Mouse (Mus musculus) heart, adult 2 months (tissue): ENCODE measurements at regions not wholly inside any gene's neighbourhood (a gene's known extent, or its start where the extent isn't known, plus 50 kb on each side); places are given as distances from the start of the nearest gene placed in this dataset.

Experiments
- DNase-seq, 2 experiments: peaks; one replicate each; pipeline ENCODE4 v3.0.0; 2021
- H3K27ac ChIP-seq: fragments of 200-600 bp; 2 replicates; pipeline ENCODE4 v1.8.1; 2022
- H3K27me3 ChIP-seq: fragments of 200-500 bp; 2 replicates; pipeline ENCODE4 v1.6.1; 2012; ENCODE audit warnings: mild to moderate bottlenecking, low read length, inconsistent platforms, mixed read lengths; ENCODE audit not compliant: control insufficient read depth, insufficient read depth
- H3K36me3 ChIP-seq: fragments of 200-500 bp; 2 replicates; pipeline ENCODE4 v1.6.1; 2012; ENCODE audit warnings: low read length, inconsistent platforms; ENCODE audit not compliant: control insufficient read depth, insufficient read depth
- H3K4me1 ChIP-seq: fragments of 200-500 bp; 2 replicates; pipeline ENCODE4 v1.6.1; 2011; ENCODE audit warnings: low read length; ENCODE audit not compliant: control insufficient read depth, insufficient read depth
- H3K4me3 ChIP-seq: fragments of 200-600 bp; 2 replicates; pipeline ENCODE4 v1.8.1; 2022
- H3K79me2 ChIP-seq: fragments of 200-500 bp; replicated peaks from 2 replicates; pipeline ENCODE4 v1.6.1; 2012; ENCODE audit warnings: mild to moderate bottlenecking, inconsistent platforms, low read length, moderate library complexity, mixed read lengths; ENCODE audit not compliant: control insufficient read depth, insufficient read depth
- H3K9ac ChIP-seq: fragments of 200-500 bp; 2 replicates; pipeline ENCODE4 v1.6.1; 2012; ENCODE audit warnings: low read depth, mild to moderate bottlenecking, control low read depth, inconsistent platforms, low read length, mixed read lengths
- CTCF ChIP-seq: fragments of 200-600 bp; IDR thresholded peaks from 2 replicates; pipeline ENCODE4 v1.8.1; 2022; ENCODE audit warnings: antibody characterized with exemption, mild to moderate bottlenecking, moderate library complexity
- EP300 ChIP-seq: fragments of 200-500 bp; IDR thresholded peaks from 2 replicates; pipeline ENCODE4 v1.6.1; 2011; ENCODE audit warnings: low read depth, low read length, control low read depth; ENCODE audit not compliant: insufficient read depth
- POLR2A ChIP-seq: fragments of 200-500 bp; IDR thresholded peaks from 2 replicates; pipeline ENCODE4 v1.6.1; 2011; ENCODE audit warnings: mild to moderate bottlenecking, low read depth, low read length, control low read depth; ENCODE audit not compliant: insufficient read depth
- WGBS: fragments of 180-500 bp; shearing (Covaris S2); methylation state at CpG from one replicate; pipeline ENCODE4 v1.1.7; 2018; 5-methylcytosine and 5-hydroxymethylcytosine counted together
- intact Hi-C: fragments of 180-260 bp; cut with DNase I; formaldehyde crosslinking; loops from one replicate; pipeline ENCODE4 v1.15.1; 2025

DNA sequence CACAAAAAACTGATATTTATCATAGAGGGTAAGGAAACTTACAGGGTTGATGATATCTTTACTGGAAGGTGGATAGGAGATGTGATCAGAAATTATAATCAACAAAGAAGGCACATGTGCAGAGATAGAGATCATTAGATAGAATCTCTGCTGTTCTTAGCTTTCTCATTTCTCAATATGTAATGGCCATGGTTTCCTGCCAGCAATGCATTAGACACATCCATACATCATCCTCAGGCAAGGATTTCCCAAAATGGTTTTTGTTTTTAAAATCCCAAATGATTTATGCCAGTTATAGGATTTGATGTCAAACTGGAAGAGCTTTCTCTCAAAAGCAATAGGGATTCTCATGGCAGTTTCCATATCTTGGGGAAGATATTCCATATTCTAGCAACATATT lies 52.0 kb upstream of the C030005K15Rik start:
- H3K4me1 ChIP-seq = no peaks in the 10 kb centered on the region
- no peaks in the 10 kb centered on the region for H3K79me2 ChIP-seq
- H3K27me3 ChIP-seq = no peaks in the 10 kb centered on the region
- H3K27ac ChIP-seq = no peak overlapping the region
- no peak for DNase-seq
- H3K4me3 ChIP-seq = no peak overlapping the region
- no peaks in the 10 kb centered on the region for H3K36me3 ChIP-seq
- no peak overlapping the region for H3K9ac ChIP-seq
- intact Hi-C loops = no loop called here
- TF ChIP-seq EP300 (no peak), POLR2A (no peak), CTCF (no peak)

- no peaks in the 10 kb centered on the region for H3K79me2 ChIP-seq
- H3K9ac ChIP-seq = no peak overlapping the region
- no peak overlapping the region for H3K27ac ChIP-seq
- intact Hi-C loops = no loop called here
- no peaks in the 10 kb centered on the region for H3K4me1 ChIP-seq
- DNase-seq = no peak
- 50% methylated on average over 4 of the region's 4 CpGs for WGBS
- H3K27me3 ChIP-seq = no peaks in the 10 kb centered on the region
- TF ChIP-seq POLR2A (no peak), CTCF (no peak), EP300 (no peak)
- H3K36me3 ChIP-seq = no peaks in the 10 kb centered on the region
- no peak overlapping the region for H3K4me3 ChIP-seq
Observed at GRCm38 (mm10) chr10:97779335-97779734, 52.8 kb upstream of the C030005K15Rik start.

- no peak for DNase-seq
- Histone ChIP-seq H3K36me3 (no peaks in the 10 kb centered on the region), H3K4me1 (no peaks in the 10 kb centered on the region; the same call in 1 of the 2 replicates), H3K79me2 (no peaks in the 10 kb centered on the region), H3K9ac (no peak overlapping the region), H3K27me3 (no peaks in the 10 kb centered on the region), H3K27ac (no peak overlapping the region), H3K4me3 (no peak overlapping the region)
- 81% methylated on average over 2 of the region's 2 CpGs for WGBS
- intact Hi-C loops = no loop called here
- no peak for TF ChIP-seq EP300
- no peak for TF ChIP-seq CTCF
- no peak for TF ChIP-seq POLR2A
Observed at GRCm38 (mm10) chr10:97793804-97794203, 67.2 kb upstream of the C030005K15Rik start.

DNA sequence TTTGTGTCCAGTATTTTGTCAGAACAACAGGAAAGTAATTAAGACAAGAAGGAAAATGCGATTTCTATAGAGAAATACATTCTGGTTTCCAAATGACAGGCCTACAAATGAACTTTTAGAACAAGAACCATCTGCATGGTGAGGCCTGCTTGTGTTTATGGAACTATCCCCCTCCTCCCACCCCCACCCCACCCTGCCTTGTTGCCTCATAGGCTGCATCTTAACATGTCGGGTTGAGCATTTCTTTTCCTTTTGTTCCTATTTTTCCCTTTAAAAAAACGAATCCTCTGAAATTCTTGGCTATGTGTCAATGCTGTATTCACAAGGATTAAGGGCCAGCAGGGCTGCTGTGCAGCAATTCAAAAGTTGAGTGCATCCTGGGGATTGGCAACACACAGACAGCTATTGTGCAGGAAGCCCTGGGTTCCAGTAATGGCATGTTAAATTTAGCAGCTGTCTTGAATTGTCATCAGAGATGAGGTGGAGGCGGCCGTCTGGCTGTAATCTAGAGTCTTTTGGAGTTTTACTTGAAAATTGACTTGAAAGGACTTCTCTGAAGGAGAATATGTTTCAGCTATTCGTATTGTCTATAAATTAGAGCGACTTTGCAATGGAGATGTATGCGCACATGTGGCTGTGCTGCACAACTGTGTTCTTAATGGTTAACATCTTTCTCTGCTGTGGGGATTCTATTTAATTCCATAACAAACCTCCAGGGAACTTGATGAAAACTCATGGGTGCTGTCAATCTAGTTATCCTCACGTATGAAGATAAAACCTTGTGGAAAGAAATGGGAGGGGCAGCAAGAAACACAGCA lies 75.1 kb upstream of the C030005K15Rik start:
- no peak for DNase-seq
- H3K36me3 ChIP-seq = no peaks in the 10 kb centered on the region
- no peak overlapping the region for H3K27ac ChIP-seq
- WGBS = 49% methylated on average over 9 of the region's 9 CpGs
- H3K79me2 ChIP-seq = no peaks in the 10 kb centered on the region
- no peaks in the 10 kb centered on the region; the same call in 1 of the 2 replicates for H3K4me1 ChIP-seq
- intact Hi-C loops = no loop called here
- TF ChIP-seq CTCF (no peak), POLR2A (no peak), EP300 (no peak)
- no peaks in the 10 kb centered on the region for H3K27me3 ChIP-seq
- no peak overlapping the region for H3K4me3 ChIP-seq
- H3K9ac ChIP-seq = no peak overlapping the region

- H3K9ac ChIP-seq = no peak overlapping the region
- H3K4me1 ChIP-seq = no peaks in the 10 kb centered on the region
- H3K36me3 ChIP-seq = no peaks in the 10 kb centered on the region
- 88% methylated on average over 2 of the region's 2 CpGs for WGBS
- no peak overlapping the region for H3K4me3 ChIP-seq
- H3K27me3 ChIP-seq = no peaks in the 10 kb centered on the region
- intact Hi-C loops = no loop called here
- no peak for DNase-seq
- H3K79me2 ChIP-seq = no peaks in the 10 kb centered on the region
- no peak for TF ChIP-seq CTCF
- TF ChIP-seq POLR2A = no peak
- TF ChIP-seq EP300 = no peak
- H3K27ac ChIP-seq = no peak overlapping the region
Observed at GRCm38 (mm10) chr10:97807947-97808346, 81.4 kb upstream of the C030005K15Rik start.

DNA sequence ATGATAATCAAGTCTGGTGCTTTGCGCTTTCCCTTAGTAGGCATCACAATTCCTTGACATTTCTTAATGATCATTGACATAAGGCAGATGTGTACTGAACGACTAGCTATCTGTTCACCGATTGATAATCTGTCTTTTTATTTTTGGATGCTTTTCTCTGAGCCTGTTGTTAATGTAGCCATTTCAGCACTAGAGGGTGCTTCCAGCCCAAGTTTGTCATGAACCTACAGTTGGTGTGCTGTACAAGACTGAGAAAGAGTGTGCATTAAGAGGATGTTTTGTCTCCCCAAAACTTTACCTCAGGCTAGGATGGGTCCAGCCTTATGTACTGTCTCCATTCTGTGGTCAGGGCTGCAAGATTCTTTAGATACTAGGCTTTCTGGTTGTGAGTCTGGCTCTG lies 116.0 kb upstream of the C030005K15Rik start:
- 60% methylated on average over 3 of the region's 3 CpGs for WGBS

More for the DNA sequence above, 116.0 kb upstream of the C030005K15Rik start:
- H3K36me3 ChIP-seq = no peaks in the 10 kb centered on the region
- H3K27me3 ChIP-seq = no peaks in the 10 kb centered on the region
- H3K4me3 ChIP-seq = no peak overlapping the region
- H3K79me2 ChIP-seq = no peaks in the 10 kb centered on the region
- no peaks in the 10 kb centered on the region for H3K4me1 ChIP-seq
- intact Hi-C loops = no loop called here
- no peak overlapping the region for H3K27ac ChIP-seq
- DNase-seq = no peak
- TF ChIP-seq CTCF (peak; percentile 52), EP300 (no peak)
- H3K9ac ChIP-seq = no peak overlapping the region
